ENCODE assay signal across 23 mouse cellular contexts in genomic region chr15:60814542-60814941, GRCm38 (mm10).
"Had no signal": no experiment of that assay in that cellular context is flagged by ENCODE, and none has a peak within 500 bp of the region (broad histone marks: within the 10 kb centered on the region; RNA-seq: fewer than 3 reads in every experiment).

No protein-coding gene starts in this region.

- H3K27me3 ChIP-seq: heart, embryonic 12.5 days; hindbrain, embryonic 13.5 days; hindbrain, embryonic 15.5 days; intestine, embryonic 15.5 days; limb, embryonic 12.5 days; liver, embryonic 13.5 days; liver, embryonic 15.5 days had no signal

- DNase-seq: gastrocnemius, postnatal 14 days; gastrocnemius, postnatal 36 days; heart, adult 18-20 months; heart, postnatal 10 days; kidney, adult 18-20 months; kidney, adult 8-10 months; kidney, postnatal 10 days; kidney, postnatal 25 days; kidney, postnatal 4 days; liver; liver, embryonic 13.5 days had no signal

- H3K4me1 ChIP-seq: heart, embryonic 12.5 days; hindbrain, embryonic 13.5 days; hindbrain, embryonic 15.5 days; intestine, embryonic 15.5 days; limb, embryonic 10.5 days; limb, embryonic 12.5 days; liver, embryonic 13.5 days; liver, embryonic 15.5 days had no signal

- H3K4me3 ChIP-seq: heart, embryonic 10.5 days; heart, embryonic 12.5 days; hindbrain, embryonic 13.5 days; hindbrain, embryonic 15.5 days; intestine, embryonic 15.5 days; layer of hippocampus, adult 2 months; left cerebral cortex, adult 2 months; limb, embryonic 10.5 days; limb, embryonic 12.5 days; liver, embryonic 13.5 days; liver, embryonic 15.5 days had no signal

- H3K36me3 ChIP-seq: heart, embryonic 10.5 days; heart, embryonic 12.5 days; hindbrain, embryonic 13.5 days; hindbrain, embryonic 15.5 days; intestine, embryonic 15.5 days; limb, embryonic 10.5 days; limb, embryonic 12.5 days; liver, embryonic 13.5 days; liver, embryonic 15.5 days had no signal

- ATAC-seq: inflammation-experienced regulatory T-cells, adult 6 months; intestine, embryonic 15.5 days; intestine, postnatal 0 days had no signal

- H3K9me3 ChIP-seq: heart, embryonic 10.5 days; heart, embryonic 12.5 days; hindbrain, embryonic 13.5 days; hindbrain, embryonic 15.5 days; intestine, embryonic 15.5 days; limb, embryonic 10.5 days; limb, embryonic 12.5 days; liver, embryonic 13.5 days; liver, embryonic 15.5 days had no signal
